In genomic region chrX:36989752-36990404, GRCm38 (mm10) we compare ENCODE assay signal across 9 mouse cellular contexts. TPM values are rescaled to one million over a fixed set of nuclear protein-coding genes. Genes with fewer than 3 reads are reported as not detected.
DNase-seq lines count a peak whose midpoint lies in the region; ATAC-seq lines count a peak whose summit lies in the region.
"Had no signal": no experiment of that assay in that cellular context is flagged by ENCODE, and none has a peak within 500 bp of the region (broad histone marks: within the 10 kb centered on the region; RNA-seq: fewer than 3 reads in every experiment).

No protein-coding gene starts in this region.

- H3K27me3 ChIP-seq in hindbrain, embryonic 13.5 days = no peaks in the 10 kb centered on the region
- no peaks in the 10 kb centered on the region for H3K27me3 ChIP-seq in midbrain, embryonic 13.5 days

- H3K36me3 ChIP-seq in hindbrain, embryonic 13.5 days = no peaks in the 10 kb centered on the region
- H3K36me3 ChIP-seq in midbrain, embryonic 13.5 days = no peaks in the 10 kb centered on the region

- H3K9ac ChIP-seq in hindbrain, embryonic 13.5 days = peak overlapping the region; percentile 82; the same call in 1 of the 2 replicates
- peak overlapping the region; percentile 77 for H3K9ac ChIP-seq in midbrain, embryonic 13.5 days (replicated peaks)

- WGBS in hindbrain, embryonic 13.5 days = 27% methylated on average over 7 of the region's 11 CpGs
- 26% methylated on average over 9 of the region's 11 CpGs for WGBS in midbrain, embryonic 13.5 days

- no peaks in the 10 kb centered on the region for H3K9me3 ChIP-seq in hindbrain, embryonic 13.5 days
- H3K9me3 ChIP-seq in midbrain, embryonic 13.5 days = no peaks in the 10 kb centered on the region

- H3K4me3 ChIP-seq in hindbrain, embryonic 13.5 days = peak overlapping the region; percentile 61
- peak overlapping the region; percentile 63 for H3K4me3 ChIP-seq in midbrain, embryonic 13.5 days (replicated peaks)

- H3K4me2 ChIP-seq in hindbrain, embryonic 13.5 days = peak overlapping the region; percentile 59
- H3K4me2 ChIP-seq in midbrain, embryonic 13.5 days (replicated peaks) = peak overlapping the region; percentile 65

- H3K27ac ChIP-seq in hindbrain, embryonic 13.5 days = peak overlapping the region; percentile 86
- peak overlapping the region; percentile 86 for H3K27ac ChIP-seq in midbrain, embryonic 13.5 days

- ATAC-seq in hindbrain, embryonic 13.5 days (ENCODE audit: low FRiP score) = peak; percentile 57
- peak; percentile 85 for ATAC-seq in midbrain, embryonic 13.5 days

- peaks cover 24% of the 10 kb centered on the region for H3K4me1 ChIP-seq in hindbrain, embryonic 13.5 days (replicated peaks)
- peaks cover 13% of the 10 kb centered on the region for H3K4me1 ChIP-seq in midbrain, embryonic 13.5 days (replicated peaks)

- peak; percentile 53 for DNase-seq in cerebellum, adult 9-10 months
- no peak for DNase-seq in cerebellum, postnatal 10 days
- DNase-seq in right cerebral cortex, postnatal 25 days = peak; percentile 14
- DNase-seq in right cerebral cortex, postnatal 36 days (ENCODE audit: low spot score in 2 of 2) = no peak
- no peak for DNase-seq in embryo, embryonic 9.5 days (ENCODE audit: extremely low spot score)
- no peak for DNase-seq in frontal cortex, postnatal 14 days (ENCODE audit: low spot score in 2 of 2)

RNA-seq across cellular contexts. Expression of gene Sept6, which starts 1.7 kb away (rescaled TPM):
- 76.5 TPM in 2 replicates for polyA plus RNA-seq in hindbrain, embryonic 13.5 days (2015; fragmentation: Nextera tagmentation; extraction: Ambion mirVana)
- polyA plus RNA-seq in midbrain, embryonic 13.5 days (2015; fragmentation: Nextera tagmentation; extraction: Ambion mirVana) = 67.0 and 68.5 TPM in 2 replicates

RNA-seq across cellular contexts. Expression of gene Sowahd, which starts 58.8 kb away (rescaled TPM):
- polyA plus RNA-seq in hindbrain, embryonic 13.5 days (2015; fragmentation: Nextera tagmentation; extraction: Ambion mirVana) = 0.10 TPM in 1 of 2 replicates, not detected in the other
- polyA plus RNA-seq in midbrain, embryonic 13.5 days (2015; fragmentation: Nextera tagmentation; extraction: Ambion mirVana) = not detected in 2 replicates
- polyA plus RNA-seq: large intestine, adult 2 months had no signal

Comparison
In these comparisons a context has a peak if more than half of its experiments do, and no peak if none do; other contexts are left out.
1. DNase-seq: peak in cerebellum, adult 9-10 months (single experiment) and right cerebral cortex, postnatal 25 days (single experiment); none in cerebellum, postnatal 10 days (0 of 2), right cerebral cortex, postnatal 36 days (0 of 2), embryo, embryonic 9.5 days (single experiment) and frontal cortex, postnatal 14 days (0 of 2).